ENCODE assay signal across 8 mouse cellular contexts in genomic region chr3:142640201-142640600, GRCm38 (mm10). TPM values are rescaled to one million over a fixed set of nuclear protein-coding genes. Genes with fewer than 3 reads are reported as not detected.
DNase-seq lines count a peak whose midpoint lies in the region; ATAC-seq and TF ChIP-seq lines count a peak whose summit lies in the region.
"Had no signal": no experiment of that assay in that cellular context is flagged by ENCODE, and none has a peak within 500 bp of the region (broad histone marks: within the 10 kb centered on the region; RNA-seq: fewer than 3 reads in every experiment).

No protein-coding gene starts in this region.

- H3K4me2 ChIP-seq in embryonic facial prominence, embryonic 11.5 days (ENCODE audit: low read depth, low read length) = 0 out of 2 replicates have a peak overlapping the region, but pooled peaks have one; percentile 6
- peak overlapping the region; percentile 46 for H3K4me2 ChIP-seq in heart, embryonic 16.5 days (ENCODE audit: low read depth, low read length)
- H3K4me2 ChIP-seq: limb, embryonic 15.5 days had no signal

- no peaks in the 10 kb centered on the region for H3K4me1 ChIP-seq in ES-Bruce4 (ENCODE audit: control insufficient read depth, insufficient read depth, low read length)
- H3K4me1 ChIP-seq in embryonic facial prominence, embryonic 11.5 days (ENCODE audit: control insufficient read depth, insufficient read depth, low read length) = no peaks in the 10 kb centered on the region
- H3K4me1 ChIP-seq in heart, embryonic 16.5 days (ENCODE audit: control insufficient read depth, insufficient read depth, low read length) = 0 out of 2 replicates have a peak, but pooled peaks cover 2% of the 10 kb centered on the region
- H3K4me1 ChIP-seq: limb, embryonic 15.5 days had no signal

- 4% methylated on average over 9 of the region's 9 CpGs for WGBS in embryonic facial prominence, embryonic 11.5 days
- 4% methylated on average over 9 of the region's 9 CpGs for WGBS in heart, embryonic 16.5 days

- no peaks in the 10 kb centered on the region for H3K9me3 ChIP-seq in ES-Bruce4 (replicated peaks; ENCODE audit: control insufficient read depth, insufficient read depth, low read length, poor library complexity, severe bottlenecking)
- no peaks in the 10 kb centered on the region for H3K9me3 ChIP-seq in embryonic facial prominence, embryonic 11.5 days (replicated peaks; ENCODE audit: control insufficient read depth, low read length)
- no peaks in the 10 kb centered on the region for H3K9me3 ChIP-seq in heart, embryonic 16.5 days (replicated peaks; ENCODE audit: control insufficient read depth, low read length)
- H3K9me3 ChIP-seq: limb, embryonic 15.5 days had no signal

- no peak overlapping the region for H3K4me3 ChIP-seq in ES-Bruce4 (ENCODE audit: low read depth, low read length)
- H3K4me3 ChIP-seq in embryonic facial prominence, embryonic 11.5 days (ENCODE audit: low read depth, low read length) = no peak overlapping the region
- no peak overlapping the region for H3K4me3 ChIP-seq in heart, embryonic 16.5 days (ENCODE audit: low read length)
- H3K4me3 ChIP-seq: limb, embryonic 15.5 days had no signal

- peak; percentile 34 for TF ChIP-seq CTCF in ES-Bruce4 (IDR thresholded peaks at IDR 0.05; ENCODE audit: low read depth, low read length)

- ATAC-seq in embryonic facial prominence, embryonic 11.5 days (replicated peaks; ENCODE audit: insufficient number of reproducible peaks, low FRiP score, low TSS enrichment, low read depth) = no peak; the same call in 1 of the 2 replicates
- no peak for ATAC-seq in heart, embryonic 16.5 days (replicated peaks; ENCODE audit: extremely low read depth, insufficient read depth, low FRiP score)

- no peak for TF ChIP-seq EP300 in ES-Bruce4 (IDR thresholded peaks at IDR 0.05; ENCODE audit: insufficient read depth, low read depth, low read length)

- no peak overlapping the region for H3K27ac ChIP-seq in ES-Bruce4 (ENCODE audit: insufficient read depth, low read length)
- H3K27ac ChIP-seq in embryonic facial prominence, embryonic 11.5 days (replicated peaks; ENCODE audit: low read depth, low read length) = no peak overlapping the region
- no peak overlapping the region for H3K27ac ChIP-seq in heart, embryonic 16.5 days (ENCODE audit: low read length)
- H3K27ac ChIP-seq: limb, embryonic 15.5 days had no signal

- H3K36me3 ChIP-seq in ES-Bruce4 (ENCODE audit: control insufficient read depth, insufficient read depth, low read length, poor library complexity, severe bottlenecking) = no peaks in the 10 kb centered on the region
- no peaks in the 10 kb centered on the region for H3K36me3 ChIP-seq in embryonic facial prominence, embryonic 11.5 days (replicated peaks; ENCODE audit: control insufficient read depth, insufficient read depth, low read depth, low read length)
- H3K36me3 ChIP-seq in heart, embryonic 16.5 days (ENCODE audit: control insufficient read depth, insufficient read depth) = no peaks in the 10 kb centered on the region
- H3K36me3 ChIP-seq: limb, embryonic 15.5 days had no signal

- no peak overlapping the region for H3K9ac ChIP-seq in ES-Bruce4 (ENCODE audit: low read depth, poor library complexity, severe bottlenecking)
- H3K9ac ChIP-seq in embryonic facial prominence, embryonic 11.5 days (replicated peaks; ENCODE audit: low read length) = no peak overlapping the region
- H3K9ac ChIP-seq in heart, embryonic 16.5 days (ENCODE audit: low read length) = no peak overlapping the region
- H3K9ac ChIP-seq: limb, embryonic 15.5 days had no signal

- H3K27me3 ChIP-seq in ES-Bruce4 (ENCODE audit: control insufficient read depth, insufficient read depth, low read length, poor library complexity, severe bottlenecking) = no peaks in the 10 kb centered on the region
- no peaks in the 10 kb centered on the region for H3K27me3 ChIP-seq in embryonic facial prominence, embryonic 11.5 days (ENCODE audit: control insufficient read depth, insufficient read depth, low read length)
- H3K27me3 ChIP-seq in heart, embryonic 16.5 days (ENCODE audit: control insufficient read depth, insufficient read depth, low read length) = no peaks in the 10 kb centered on the region
- H3K27me3 ChIP-seq: limb, embryonic 15.5 days had no signal

- peak; percentile 17 for DNase-seq in adipocyte (ENCODE audit: low spot score)
- DNase-seq in embryonic facial prominence, embryonic 11.5 days (ENCODE audit: low spot score) = peak; percentile 82
- peak; percentile 86 for DNase-seq in kidney, postnatal 4 days
- DNase-seq in lung, postnatal 36 days = peak; percentile 87
- peak; percentile 74 for DNase-seq in right cerebral cortex, postnatal 4 days

- TF ChIP-seq POLR2A in ES-Bruce4 (IDR thresholded peaks at IDR 0.05; ENCODE audit: insufficient read depth, low read length) = no peak

RNA-seq across cellular contexts. Expression of gene Gbp2, which starts 19.8 kb away (rescaled TPM):
- 90.1 and 97.5 TPM in 2 replicates for polyA plus RNA-seq in ES-Bruce4 (2011; ENCODE audit: insufficient read depth, insufficient read length, low read depth, missing spikeins)
- 0.15 and 0.25 TPM in 2 replicates for polyA plus RNA-seq in embryonic facial prominence, embryonic 11.5 days (2014; fragmentation: Nextera tagmentation; extraction: Ambion mirVana)
- 2.5 and 4.7 TPM in 2 replicates for polyA plus RNA-seq in heart, embryonic 16.5 days (2015; fragmentation: Nextera tagmentation; extraction: Ambion mirVana)

RNA-seq across cellular contexts. Expression of gene Gbp2b, which starts 45.6 kb away (rescaled TPM):
- 0.33 TPM in 1 of 2 replicates, not detected in the other for polyA plus RNA-seq in ES-Bruce4 (2011; ENCODE audit: insufficient read depth, insufficient read length, low read depth, missing spikeins)
- polyA plus RNA-seq in embryonic facial prominence, embryonic 11.5 days (2014; fragmentation: Nextera tagmentation; extraction: Ambion mirVana) = not detected in 2 replicates
- not detected in 2 replicates for polyA plus RNA-seq in heart, embryonic 16.5 days (2015; fragmentation: Nextera tagmentation; extraction: Ambion mirVana)
- polyA plus RNA-seq: limb, embryonic 15.5 days had no signal

Comparison
In these comparisons a context has a peak if more than half of its experiments do, and no peak if none do; other contexts are left out.
1. DNase-seq: peak in every context shown above with its lines; median percentile 87 in lung, postnatal 36 days; 86 in kidney, postnatal 4 days; 82 in embryonic facial prominence, embryonic 11.5 days; 74 in right cerebral cortex, postnatal 4 days; 17 in adipocyte.
2. RNA of gene Gbp2, which starts 19.8 kb away (polyA plus RNA-seq): 90.1 to 97.5 TPM in ES-Bruce4; 2.5 to 4.7 TPM in heart, embryonic 16.5 days and 0.15 to 0.25 TPM in embryonic facial prominence, embryonic 11.5 days; every median in the first group is over 10 times any median in the second.